Mouse (Mus musculus): Measurements from ENCODE around the gene Smad1. TPM values are rescaled to one million over a fixed set of nuclear protein-coding genes. Genes with fewer than 3 reads are reported as not detected.
A peak's percentile ranks its signal among the peaks of the same experiment; 100 is the strongest.

The Smad1 gene
- polyA plus RNA-seq, 1 experiment from 2014 or later: 5.3 TPM

GRCm38 (mm10) chr8:79381771-79382170, 17.5 kb downstream of the Smad1 start:
- no peak overlapping the region for H3K4me2 ChIP-seq
- ATAC-seq (ENCODE audit: low read depth) (no peak), DNase-seq (no peak)
- H3K27ac ChIP-seq: no peak overlapping the region
- peaks cover 41% of the 10 kb centered on the region for H3K4me1 ChIP-seq (replicated peaks)
- no peak overlapping the region for H3K4me3 ChIP-seq (replicated peaks)
- 49% methylated on average over 6 of the region's 6 CpGs for WGBS (ENCODE audit: insufficient replicate concordance)
- peaks cover 26% of the 10 kb centered on the region for H3K27me3 ChIP-seq
- no peaks in the 10 kb centered on the region for H3K36me3 ChIP-seq
- H3K9me3 ChIP-seq (replicated peaks): no peaks in the 10 kb centered on the region
- no peak overlapping the region for H3K9ac ChIP-seq

GRCm38 (mm10) chr8:79380386-79380785, 18.9 kb downstream of the Smad1 start:
- DNase-seq: no peak
- 15% methylated on average over 1 of the region's 1 CpGs for WGBS (ENCODE audit: insufficient replicate concordance)

GRCm38 (mm10) chr8:79379971-79380370, 19.3 kb downstream of the Smad1 start:
- ATAC-seq (ENCODE audit: low read depth): no peak
- Histone ChIP-seq H3K27ac (no peak overlapping the region), H3K36me3 (no peaks in the 10 kb centered on the region), H3K4me2 (no peak overlapping the region), H3K27me3 (peaks cover 26% of the 10 kb centered on the region), H3K9me3 (replicated peaks) (no peaks in the 10 kb centered on the region), H3K4me1 (replicated peaks) (peaks cover 54% of the 10 kb centered on the region), H3K9ac (no peak overlapping the region), H3K4me3 (replicated peaks) (no peak overlapping the region)
- 71% methylated on average over 14 of the region's 14 CpGs for WGBS (ENCODE audit: insufficient replicate concordance)
- DNase-seq: no peak

More at GRCm38 (mm10) chr8:79380386-79380785, 18.9 kb downstream of the Smad1 start:
- Histone ChIP-seq H3K9ac (no peak overlapping the region), H3K4me2 (no peak overlapping the region), H3K36me3 (no peaks in the 10 kb centered on the region), H3K27ac (no peak overlapping the region), H3K9me3 (replicated peaks) (no peaks in the 10 kb centered on the region), H3K4me3 (replicated peaks) (no peak overlapping the region), H3K27me3 (peaks cover 26% of the 10 kb centered on the region), H3K4me1 (replicated peaks) (peaks cover 52% of the 10 kb centered on the region)
- peak; percentile 47 for ATAC-seq (ENCODE audit: low read depth)

- no peak for ATAC-seq (ENCODE audit: low read depth)
- no peaks in the 10 kb centered on the region for H3K36me3 ChIP-seq
- WGBS (ENCODE audit: insufficient replicate concordance): 68% methylated on average over 9 of the region's 9 CpGs
These were observed 22.7 kb downstream of the Smad1 start for GRCm38 (mm10) chr8:79376648-79377047.

GRCm38 (mm10) chr8:79375775-79376123, 23.6 kb downstream of the Smad1 start:
- no peaks in the 10 kb centered on the region for H3K9me3 ChIP-seq (replicated peaks)
- H3K4me2 ChIP-seq: peak overlapping the region; percentile 52
- peak; percentile 39 for DNase-seq
- H3K27me3 ChIP-seq: 0 out of 2 replicates have a peak, but pooled peaks cover 2% of the 10 kb centered on the region
- no peaks in the 10 kb centered on the region for H3K36me3 ChIP-seq
- whole genome bisulfite sequencing (ENCODE audit: insufficient replicate concordance): 5% methylated on average over 5 of the region's 5 CpGs
- peaks cover 66% of the 10 kb centered on the region for H3K4me1 ChIP-seq (replicated peaks)
- ATAC-seq (ENCODE audit: low read depth): peak; percentile 85
- no peak overlapping the region for H3K9ac ChIP-seq
- H3K4me3 ChIP-seq (replicated peaks): peak overlapping the region; percentile 15; the same call in 1 of the 2 replicates
- H3K27ac ChIP-seq: 0 out of 2 replicates have a peak overlapping the region, but pooled peaks have one; percentile 7

More at GRCm38 (mm10) chr8:79376648-79377047, 22.7 kb downstream of the Smad1 start:
- Histone ChIP-seq H3K9ac (no peak overlapping the region), H3K4me3 (replicated peaks) (no peak overlapping the region), H3K4me1 (replicated peaks) (peaks cover 66% of the 10 kb centered on the region), H3K27me3 (peaks cover 9% of the 10 kb centered on the region), H3K4me2 (no peak overlapping the region), H3K9me3 (replicated peaks) (no peaks in the 10 kb centered on the region), H3K27ac (no peak overlapping the region)
- no peak for DNase-seq

GRCm38 (mm10) chr8:79375074-79375774, 24.1 kb downstream of the Smad1 start:
- peak; percentile 55 for ATAC-seq (ENCODE audit: low read depth)
- 8% methylated on average over 13 of the region's 13 CpGs for WGBS (ENCODE audit: insufficient replicate concordance)
- Histone ChIP-seq H3K4me1 (replicated peaks) (peaks cover 61% of the 10 kb centered on the region), H3K36me3 (no peaks in the 10 kb centered on the region), H3K9me3 (replicated peaks) (no peaks in the 10 kb centered on the region), H3K9ac (peak overlapping the region; percentile 42), H3K4me3 (replicated peaks) (peak overlapping the region; percentile 15), H3K27ac (peak overlapping the region; percentile 74), H3K4me2 (peak overlapping the region; percentile 52), H3K27me3 (0 out of 2 replicates have a peak, but pooled peaks cover 2% of the 10 kb centered on the region)
- no peak for DNase-seq

- Histone ChIP-seq H3K9me3 (replicated peaks) (no peaks in the 10 kb centered on the region), H3K27me3 (0 out of 2 replicates have a peak, but pooled peaks cover 2% of the 10 kb centered on the region), H3K27ac (peak overlapping the region; percentile 74; the same call in 1 of the 2 replicates), H3K4me2 (peak overlapping the region; percentile 52), H3K4me1 (replicated peaks) (peaks cover 54% of the 10 kb centered on the region), H3K36me3 (no peaks in the 10 kb centered on the region), H3K9ac (no peak overlapping the region), H3K4me3 (replicated peaks) (no peak overlapping the region)
- WGBS (ENCODE audit: insufficient replicate concordance): 27% methylated on average over 5 of the region's 5 CpGs
- ATAC-seq (ENCODE audit: low read depth) (no peak), DNase-seq (no peak)
These were observed 24.9 kb downstream of the Smad1 start for GRCm38 (mm10) chr8:79374410-79374809.

GRCm38 (mm10) chr8:79373563-79373962, 25.8 kb downstream of the Smad1 start:
- 0 out of 2 replicates have a peak, but pooled peaks cover 2% of the 10 kb centered on the region for H3K27me3 ChIP-seq
- DNase-seq (no peak), ATAC-seq (ENCODE audit: low read depth) (no peak)
- H3K4me1 ChIP-seq (replicated peaks): peaks cover 58% of the 10 kb centered on the region
- no peak overlapping the region for H3K9ac ChIP-seq
- no peak overlapping the region for H3K27ac ChIP-seq
- 0 out of 2 replicates have a peak, but pooled peaks cover 3% of the 10 kb centered on the region for H3K36me3 ChIP-seq
- no peak overlapping the region for H3K4me3 ChIP-seq (replicated peaks)
- H3K9me3 ChIP-seq (replicated peaks): no peaks in the 10 kb centered on the region
- no peak overlapping the region for H3K4me2 ChIP-seq
- WGBS (ENCODE audit: insufficient replicate concordance): 65% methylated on average over 6 of the region's 6 CpGs

- no peaks in the 10 kb centered on the region for H3K9me3 ChIP-seq (replicated peaks)
- WGBS (ENCODE audit: insufficient replicate concordance): 69% methylated on average over 8 of the region's 8 CpGs
- no peak overlapping the region for H3K9ac ChIP-seq
- H3K36me3 ChIP-seq: 0 out of 2 replicates have a peak, but pooled peaks cover 3% of the 10 kb centered on the region
- DNase-seq (no peak), ATAC-seq (ENCODE audit: low read depth) (no peak)
- H3K4me2 ChIP-seq: peak overlapping the region; percentile 4; the same call in 1 of the 2 replicates
- 0 out of 2 replicates have a peak, but pooled peaks cover 1% of the 10 kb centered on the region for H3K27me3 ChIP-seq
- H3K27ac ChIP-seq: no peak overlapping the region
- no peak overlapping the region for H3K4me3 ChIP-seq (replicated peaks)
- H3K4me1 ChIP-seq (replicated peaks): peaks cover 61% of the 10 kb centered on the region
These were observed 26.4 kb downstream of the Smad1 start for GRCm38 (mm10) chr8:79372960-79373359.

GRCm38 (mm10) chr8:79372521-79372920, 26.8 kb downstream of the Smad1 start:
- H3K27ac ChIP-seq: no peak overlapping the region
- H3K36me3 ChIP-seq: 0 out of 2 replicates have a peak, but pooled peaks cover 3% of the 10 kb centered on the region
- ATAC-seq (ENCODE audit: low read depth) (no peak), DNase-seq (no peak)
- 63% methylated on average over 9 of the region's 9 CpGs for WGBS (ENCODE audit: insufficient replicate concordance)
- H3K27me3 ChIP-seq: no peaks in the 10 kb centered on the region
- H3K9me3 ChIP-seq (replicated peaks): no peaks in the 10 kb centered on the region
- H3K9ac ChIP-seq: no peak overlapping the region
- peak overlapping the region; percentile 4; the same call in 1 of the 2 replicates for H3K4me2 ChIP-seq
- peaks cover 65% of the 10 kb centered on the region for H3K4me1 ChIP-seq (replicated peaks)
- H3K4me3 ChIP-seq (replicated peaks): no peak overlapping the region

GRCm38 (mm10) chr8:79372084-79372483, 27.2 kb downstream of the Smad1 start:
- Histone ChIP-seq H3K4me1 (replicated peaks) (peaks cover 66% of the 10 kb centered on the region), H3K27ac (no peak overlapping the region), H3K36me3 (0 out of 2 replicates have a peak, but pooled peaks cover 3% of the 10 kb centered on the region), H3K4me3 (replicated peaks) (no peak overlapping the region), H3K27me3 (no peaks in the 10 kb centered on the region), H3K4me2 (peak overlapping the region; percentile 4; the same call in 1 of the 2 replicates), H3K9ac (no peak overlapping the region), H3K9me3 (replicated peaks) (no peaks in the 10 kb centered on the region)
- 77% methylated on average over 9 of the region's 9 CpGs for WGBS (ENCODE audit: insufficient replicate concordance)
- ATAC-seq (ENCODE audit: low read depth) (no peak), DNase-seq (no peak)
